Mouse (Mus musculus): Measurements from ENCODE around the gene Tesk1. TPM values are rescaled to one million over a fixed set of nuclear protein-coding genes. Genes with fewer than 3 reads are reported as not detected.
A peak's percentile ranks its signal among the peaks of the same experiment; 100 is the strongest.

Tesk1 gene
- total and polyA plus RNA-seq, 2 experiments from 2014 or later: 18.9 to 184 TPM

DNA sequence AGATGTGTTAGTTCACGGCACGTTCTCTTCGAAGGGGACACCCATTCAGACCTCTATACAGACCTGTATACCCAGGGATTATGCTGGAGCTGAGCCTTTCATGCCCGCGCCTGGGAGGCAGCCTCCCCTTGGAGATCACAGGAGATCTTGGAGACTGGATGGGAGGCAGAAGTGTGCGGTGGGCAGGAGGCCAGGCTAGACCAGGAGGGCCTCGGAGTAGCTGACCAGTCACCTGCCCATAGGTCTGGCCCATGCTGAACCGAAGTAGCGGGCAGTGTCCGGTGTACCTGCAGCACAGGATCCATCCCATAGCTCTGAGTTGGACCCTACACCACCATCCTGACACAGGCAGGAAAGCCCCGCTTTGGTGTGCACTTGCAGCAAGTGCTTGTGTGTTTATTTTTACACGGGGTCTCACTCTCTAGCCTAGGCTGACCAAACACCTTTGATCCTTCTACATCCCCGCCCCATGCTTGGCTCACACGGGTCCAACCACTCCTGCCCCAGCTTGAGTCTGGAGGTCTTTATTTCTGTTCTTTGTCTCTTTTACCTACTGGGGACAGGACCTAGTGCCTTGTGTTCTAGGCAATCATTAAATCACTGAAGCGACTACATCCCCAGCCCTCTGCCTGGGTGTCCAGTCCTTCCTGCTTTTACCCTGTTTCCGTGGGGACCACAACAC lies 13.4 kb upstream of the Tesk1 start:
- H3K36me3 ChIP-seq (ENCODE audit: insufficient read depth, low read length): peaks cover 40% of the 10 kb centered on the region
- H3K4me2 ChIP-seq (ENCODE audit: low read depth, low read length, poor library complexity, severe bottlenecking): no peak overlapping the region; the same call in 1 of the 2 replicates
- no peak for DNase-seq (ENCODE audit: low spot score)
- H3K9me3 ChIP-seq (ENCODE audit: low read length): no peaks in the 10 kb centered on the region
- no peak for ATAC-seq (ENCODE audit: low FRiP score)
- H3K4me1 ChIP-seq (ENCODE audit: insufficient read depth, low read length): no peaks in the 10 kb centered on the region
- H3K27ac ChIP-seq (ENCODE audit: low read depth, low read length): 0 out of 2 replicates have a peak overlapping the region, but pooled peaks have one; percentile 26
- no peaks in the 10 kb centered on the region for H3K27me3 ChIP-seq (ENCODE audit: insufficient read depth, low read length)
- TF ChIP-seq CTCF (IDR thresholded peaks at IDR 0.05): no peak
- peak overlapping the region; percentile 39; the same call in 1 of the 2 replicates for H3K9ac ChIP-seq (replicated peaks; ENCODE audit: low read length, poor library complexity, severe bottlenecking)
- 27% methylated on average over 16 of the region's 16 CpGs for WGBS
- no peak overlapping the region for H3K4me3 ChIP-seq (ENCODE audit: low read depth, low read length)

DNA sequence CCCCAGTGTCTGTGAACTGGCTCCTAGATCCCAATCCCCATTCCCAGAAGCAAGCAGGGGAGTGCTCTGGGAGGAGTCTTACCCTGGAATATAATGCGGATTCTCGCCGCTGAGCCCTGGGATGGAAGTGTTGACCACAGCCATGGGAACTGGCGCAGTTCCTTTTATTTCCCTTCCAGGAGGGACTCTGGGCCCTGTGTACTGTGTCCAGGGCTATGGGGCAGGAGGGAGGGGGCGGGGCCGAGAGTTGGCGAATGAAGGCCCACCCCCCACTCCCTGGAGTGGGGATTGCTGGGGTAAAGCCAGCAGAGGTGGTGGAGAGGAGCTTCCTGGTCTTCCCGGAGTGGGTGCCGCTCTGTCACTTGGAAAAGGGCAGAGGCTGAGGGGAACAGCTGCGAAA lies 12.8 kb upstream of the Tesk1 start, which contains the start of gene Fam166b:
Gene Fam166b (minus strand): TSS at position 189 of the 400 bp plus-strand sequence.
- Histone ChIP-seq H3K9ac (replicated peaks; ENCODE audit: low read length, poor library complexity, severe bottlenecking) (peak within 1 kb of the TSS; percentile 39; the same call in 1 of the 2 replicates), H3K36me3 (ENCODE audit: insufficient read depth, low read length) (peaks cover 34% of the 10 kb centered on the region), H3K4me1 (ENCODE audit: insufficient read depth, low read length) (no peaks in the 10 kb centered on the region), H3K9me3 (ENCODE audit: low read length) (no peaks in the 10 kb centered on the region), H3K4me2 (ENCODE audit: low read depth, low read length, poor library complexity, severe bottlenecking) (no peak within 1 kb of the TSS; the same call in 1 of the 2 replicates), H3K27me3 (ENCODE audit: insufficient read depth, low read length) (no peaks in the 10 kb centered on the region), H3K27ac (ENCODE audit: low read depth, low read length) (0 out of 2 replicates have a peak within 1 kb of the TSS, but pooled peaks have one; percentile 26), H3K4me3 (ENCODE audit: low read depth, low read length) (no peak within 1 kb of the TSS)
- peak; percentile 33 for DNase-seq (ENCODE audit: low spot score)
- ATAC-seq (ENCODE audit: low FRiP score): peak; percentile 39; the same call in 1 of the 2 replicates
- 12% methylated on average over 9 of the region's 10 CpGs for WGBS
- TF ChIP-seq CTCF (IDR thresholded peaks at IDR 0.05): no peak

GRCm38 (mm10) chr4:43431690-43432089 lies 10.0 kb upstream of the Tesk1 start:
- H3K27me3 ChIP-seq (ENCODE audit: insufficient read depth, low read length): no peaks in the 10 kb centered on the region
- 2% methylated on average over 4 of the region's 4 CpGs for WGBS

DNA sequence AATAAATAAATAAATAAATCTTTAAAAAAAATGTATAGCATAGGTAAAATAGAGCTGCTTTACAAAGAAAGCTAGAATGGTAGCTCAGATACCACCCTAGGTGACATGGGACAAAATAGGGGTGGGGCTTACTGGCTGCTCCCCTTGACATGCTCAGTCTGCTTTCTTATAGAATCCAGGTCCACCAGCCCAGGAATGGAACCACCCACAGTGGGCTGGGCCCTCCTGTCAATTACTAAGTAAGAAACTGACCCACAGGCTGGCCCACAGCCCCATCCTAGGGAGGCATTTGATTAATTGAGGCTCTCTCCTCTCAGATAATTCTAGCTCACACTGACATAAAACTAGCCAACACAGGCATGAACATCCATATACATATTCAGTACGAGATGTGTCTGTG lies 8.9 kb upstream of the Tesk1 start:
- no peaks in the 10 kb centered on the region for H3K27me3 ChIP-seq (ENCODE audit: insufficient read depth, low read length)
- DNase-seq (ENCODE audit: low spot score): no peak
- TF ChIP-seq CTCF (IDR thresholded peaks at IDR 0.05): no peak
- no peak overlapping the region for H3K4me2 ChIP-seq (ENCODE audit: low read depth, low read length, poor library complexity, severe bottlenecking)
- H3K4me1 ChIP-seq (ENCODE audit: insufficient read depth, low read length): no peaks in the 10 kb centered on the region
- no peak overlapping the region for H3K9ac ChIP-seq (replicated peaks; ENCODE audit: low read length, poor library complexity, severe bottlenecking)
- H3K27ac ChIP-seq (ENCODE audit: low read depth, low read length): no peak overlapping the region
- H3K4me3 ChIP-seq (ENCODE audit: low read depth, low read length): no peak overlapping the region
- no peak for ATAC-seq (ENCODE audit: low FRiP score)
- no peaks in the 10 kb centered on the region for H3K9me3 ChIP-seq (ENCODE audit: low read length)
- H3K36me3 ChIP-seq (ENCODE audit: insufficient read depth, low read length): no peaks in the 10 kb centered on the region
- WGBS: 81% methylated on average over 1 of the region's 1 CpGs

More at GRCm38 (mm10) chr4:43431690-43432089, 10.0 kb upstream of the Tesk1 start:
- no peak overlapping the region for H3K4me3 ChIP-seq (ENCODE audit: low read depth, low read length)
- H3K4me2 ChIP-seq (ENCODE audit: low read depth, low read length, poor library complexity, severe bottlenecking): no peak overlapping the region
- ATAC-seq (ENCODE audit: low FRiP score) (no peak), DNase-seq (ENCODE audit: low spot score) (peak; percentile 94)
- peaks cover 7% of the 10 kb centered on the region for H3K36me3 ChIP-seq (ENCODE audit: insufficient read depth, low read length)
- peak overlapping the region; percentile 51; the same call in 1 of the 2 replicates for H3K27ac ChIP-seq (ENCODE audit: low read depth, low read length)
- TF ChIP-seq CTCF (IDR thresholded peaks at IDR 0.05): peak; percentile 97
- no peaks in the 10 kb centered on the region for H3K9me3 ChIP-seq (ENCODE audit: low read length)
- H3K4me1 ChIP-seq (ENCODE audit: insufficient read depth, low read length): no peaks in the 10 kb centered on the region
- H3K9ac ChIP-seq (replicated peaks; ENCODE audit: low read length, poor library complexity, severe bottlenecking): no peak overlapping the region

GRCm38 (mm10) chr4:43442044-43442443 lies 305 bp downstream of the Tesk1 start:
- Histone ChIP-seq H3K9me3 (ENCODE audit: low read length) (no peaks in the 10 kb centered on the region), H3K4me1 (ENCODE audit: insufficient read depth, low read length) (no peaks in the 10 kb centered on the region; the same call in 1 of the 2 replicates), H3K27ac (ENCODE audit: low read depth, low read length) (peak overlapping the region; percentile 88), H3K27me3 (ENCODE audit: insufficient read depth, low read length) (no peaks in the 10 kb centered on the region), H3K9ac (replicated peaks; ENCODE audit: low read length, poor library complexity, severe bottlenecking) (peak overlapping the region; percentile 97), H3K36me3 (ENCODE audit: insufficient read depth, low read length) (peaks cover 24% of the 10 kb centered on the region), H3K4me3 (ENCODE audit: low read depth, low read length) (peak overlapping the region; percentile 97), H3K4me2 (ENCODE audit: low read depth, low read length, poor library complexity, severe bottlenecking) (peak overlapping the region; percentile 91)
- under 1% methylated on average over 33 of the region's 33 CpGs for WGBS
- ATAC-seq (ENCODE audit: low FRiP score) (peak; percentile 96), DNase-seq (ENCODE audit: low spot score) (peak; percentile 100)
- peak; percentile 98 for TF ChIP-seq CTCF (IDR thresholded peaks at IDR 0.05)

Measured in midbrain, postnatal 0 days (tissue).